In the genomic region with DNA sequence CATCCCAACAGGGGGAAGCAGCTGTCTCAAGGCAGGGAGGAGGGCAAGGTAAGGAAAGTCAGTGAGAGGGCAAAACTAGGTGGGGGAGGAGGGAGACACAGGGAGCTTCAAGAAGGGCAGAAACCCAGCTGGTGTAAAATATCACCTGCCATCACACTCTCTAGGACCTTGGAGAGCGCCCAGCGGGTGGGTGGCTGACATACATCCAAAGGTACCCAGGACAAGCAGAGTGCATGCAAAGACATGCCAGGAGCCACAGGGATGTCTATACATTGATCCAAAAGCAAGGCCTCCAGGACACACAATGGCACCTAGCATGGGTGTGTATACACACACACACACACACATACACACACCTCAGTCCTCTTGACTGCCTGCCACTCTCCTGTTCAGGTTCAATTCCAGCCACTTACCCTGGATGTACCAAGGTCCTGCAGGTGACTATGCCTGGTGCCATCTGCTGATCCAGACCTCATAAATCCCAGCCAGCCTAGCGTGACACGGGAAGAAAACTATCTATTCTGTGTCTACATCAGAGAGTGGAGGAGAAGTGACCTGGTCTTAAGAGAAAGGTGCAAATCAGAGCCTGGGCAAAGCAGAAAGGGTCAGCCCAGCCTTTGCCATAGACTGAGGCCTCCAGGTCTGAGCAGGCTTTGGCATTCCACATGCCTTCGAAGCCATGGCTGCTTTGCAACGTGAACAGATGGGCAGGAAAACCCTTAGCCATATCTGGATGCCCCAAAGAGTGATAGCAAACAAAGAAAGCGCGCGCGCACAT, we compare ENCODE assay signal across 9 mouse cellular contexts. TPM values are rescaled to one million over a fixed set of nuclear protein-coding genes. Genes with fewer than 3 reads are reported as not detected.
A peak's percentile ranks its signal among the peaks of the same experiment; 100 is the strongest.
DNase-seq lines count a peak whose midpoint lies in the region; ATAC-seq and TF ChIP-seq lines count a peak whose summit lies in the region.
"Had no signal": no experiment of that assay in that cellular context is flagged by ENCODE, and none has a peak within 500 bp of the region (broad histone marks: within the 10 kb centered on the region; RNA-seq: fewer than 3 reads in every experiment).

No protein-coding gene starts in this region.

- intact Hi-C loops in heart, adult 2 months (cut with DNase I), result no loop called here

- in situ Hi-C loops in ES-E14 (cut with MboI; ENCODE audit: low sequenced_read_pairs in 2 of 2, unreplicated experiment in 2 of 2), result no loop called here

- peaks cover 4% of the 10 kb centered on the region; the same call in 1 of the 2 replicates for H3K4me1 ChIP-seq in kidney, embryonic 14.5 days (ENCODE audit: control insufficient read depth, insufficient read depth, low read length)
- H3K4me1 ChIP-seq in ES-E14 (ENCODE audit: control insufficient read depth in 2 of 2, insufficient read depth in 2 of 2, low read length in 2 of 2, poor library complexity in 1 of 2), result 0 out of 4 replicates have a peak, but pooled peaks cover 0 to 3% of the 10 kb centered on the region in 2 experiments
- no peaks in the 10 kb centered on the region for H3K4me1 ChIP-seq in heart, adult 2 months (ENCODE audit: control insufficient read depth, insufficient read depth, low read length)

- peaks cover 27% of the 10 kb centered on the region for H3K27me3 ChIP-seq in kidney, embryonic 14.5 days (ENCODE audit: control insufficient read depth, insufficient read depth, low read length)
- peaks cover 8% of the 10 kb centered on the region for H3K27me3 ChIP-seq in heart, adult 2 months (ENCODE audit: control insufficient read depth, insufficient read depth, low read length)

- no peaks in the 10 kb centered on the region for H3K79me2 ChIP-seq in heart, adult 2 months (replicated peaks; ENCODE audit: control insufficient read depth, insufficient read depth, low read length)

- no peak for DNase-seq in kidney, adult 18-20 months
- peak; percentile 52 for DNase-seq in ES-E14 (ENCODE audit: low read depth, low spot score)
- peak; percentile 55 for DNase-seq in brain, adult 2 months (ENCODE audit: low read depth, low spot score)
- DNase-seq in left cerebral cortex, adult 8-10 months (ENCODE audit: low spot score in 2 of 2), result no peak
- DNase-seq in heart, adult 2 months, result no peak

- no peaks in the 10 kb centered on the region for H3K9me3 ChIP-seq in kidney, embryonic 14.5 days (ENCODE audit: control insufficient read depth, low read length)
- no peaks in the 10 kb centered on the region for H3K9me3 ChIP-seq in ES-E14 (ENCODE audit: control insufficient read depth, insufficient read depth, low read depth, low read length)
- H3K9me3 ChIP-seq: limb, embryonic 15.5 days had no signal

- no peaks in the 10 kb centered on the region for H3K36me3 ChIP-seq in kidney, embryonic 14.5 days (ENCODE audit: control insufficient read depth, insufficient read depth, low read length)
- no peaks in the 10 kb centered on the region for H3K36me3 ChIP-seq in ES-E14 (ENCODE audit: control insufficient read depth, insufficient read depth, low read length, poor library complexity, severe bottlenecking)
- no peaks in the 10 kb centered on the region for H3K36me3 ChIP-seq in heart, adult 2 months (ENCODE audit: control insufficient read depth, insufficient read depth, low read length)
- H3K36me3 ChIP-seq: limb, embryonic 15.5 days had no signal

- no peak for TF ChIP-seq POLR2A in heart, adult 2 months (IDR thresholded peaks at IDR 0.05; ENCODE audit: insufficient read depth, low read depth, low read length)

- no peak for TF ChIP-seq EP300 in heart, adult 2 months (IDR thresholded peaks at IDR 0.05; ENCODE audit: insufficient read depth, low read depth, low read length)

- WGBS in kidney, embryonic 14.5 days, result 60% methylated on average over 10 of the region's 10 CpGs
- WGBS in heart, adult 2 months, result 58% methylated on average over 10 of the region's 10 CpGs

- 0 out of 2 replicates have a peak, but pooled peaks have one; percentile 52 for ATAC-seq in kidney, embryonic 14.5 days (ENCODE audit: low FRiP score, low TSS enrichment)
- peak; percentile 68 for ATAC-seq in megakaryocyte progenitor cell, adult 5-6 weeks (replicated peaks; ENCODE audit: poor library complexity)
- no peak for ATAC-seq in erythroblast, adult 5-6 weeks (replicated peaks; ENCODE audit: low FRiP score, poor library complexity, severe bottlenecking)

- H3K9ac ChIP-seq in kidney, embryonic 14.5 days (ENCODE audit: low read depth, low read length), result no peak overlapping the region
- H3K9ac ChIP-seq in ES-E14 (ENCODE audit: insufficient read depth, low read depth, low read length, poor library complexity, severe bottlenecking), result no peak overlapping the region
- H3K9ac ChIP-seq in heart, adult 2 months (ENCODE audit: low read depth, low read length), result no peak overlapping the region
- H3K9ac ChIP-seq: limb, embryonic 15.5 days had no signal

- TF ChIP-seq CTCF in heart, adult 2 months (IDR thresholded peaks at IDR 0.05), result no peak

- no peak overlapping the region for H3K4me2 ChIP-seq in kidney, embryonic 14.5 days (replicated peaks; ENCODE audit: low read depth, low read length)
- H3K4me2 ChIP-seq: limb, embryonic 15.5 days had no signal

- H3K27ac ChIP-seq in kidney, embryonic 14.5 days (ENCODE audit: low read depth, low read length), result no peak overlapping the region
- no peak overlapping the region for H3K27ac ChIP-seq in ES-E14 (ENCODE audit: insufficient read depth, low read depth, low read length, poor library complexity, severe bottlenecking)
- H3K27ac ChIP-seq in heart, adult 2 months, result no peak overlapping the region
- H3K27ac ChIP-seq: limb, embryonic 15.5 days had no signal

- H3K4me3 ChIP-seq in kidney, embryonic 14.5 days (ENCODE audit: low read length), result no peak overlapping the region
- no peak overlapping the region for H3K4me3 ChIP-seq in ES-E14 (ENCODE audit: insufficient read depth in 1 of 2, low read depth in 1 of 2, low read length in 2 of 2, poor library complexity in 1 of 2, severe bottlenecking in 1 of 2)
- no peak overlapping the region for H3K4me3 ChIP-seq in heart, adult 2 months
- H3K4me3 ChIP-seq: limb, embryonic 15.5 days had no signal

TF ChIP-seq in ES-E14, 5 proteins besides CTCF, POLR2A, EP300 and RAD21:
- TF ChIP-seq ZNF384 (IDR thresholded peaks at IDR 0.05; ENCODE audit: low read depth, low read length) (no peak), CHD2 (IDR thresholded peaks at IDR 0.05; ENCODE audit: low read depth, low read length) (no peak), MAFK (IDR thresholded peaks at IDR 0.05; ENCODE audit: insufficient read depth, low read depth, low read length) (no peak), HCFC1 (IDR thresholded peaks at IDR 0.05; ENCODE audit: borderline replicate concordance, insufficient read depth, low read length) (no peak), ZC3H11A (IDR thresholded peaks at IDR 0.05; ENCODE audit: borderline replicate concordance, low read depth, low read length) (no peak)
TF ChIP-seq in ES-E14: peak in this region for 0.

RNA-seq across cellular contexts. Expression of gene Rap1gap2, which starts 25.6 kb away (rescaled TPM):
- polyA plus RNA-seq in kidney, embryonic 14.5 days (2014; fragmentation: Nextera tagmentation; extraction: Ambion mirVana), result 4.1 and 5.0 TPM in 2 replicates
- 2.0 and 2.7 TPM in 2 replicates for total RNA-seq in ES-E14 (2012; rRNA removed)
- 1.1 and 1.4 TPM in 2 replicates for total RNA-seq in megakaryocyte progenitor cell, adult 5-6 weeks (2015)
- 1.3 TPM in 2 replicates for total RNA-seq in megakaryocyte progenitor cell, adult 5-6 weeks (2017)
- total RNA-seq in left cerebral cortex, adult 8-10 months (2022), result 100 to 1,000 TPM; 154 to 168 (median 162) TPM
- total RNA-seq in heart, adult 2 months (2021), result 10 to 100 TPM; 82.7 to 88.9 TPM
- 43.9 and 78.5 TPM in 2 replicates for polyA plus RNA-seq in heart, adult 2 months (2012; rRNA removed)
- total RNA-seq in erythroblast, adult 5-6 weeks (2015; ENCODE audit: low replicate concordance), result 2.1 and 2.7 TPM in 2 replicates
- total RNA-seq in erythroblast, adult 5-6 weeks (2017; ENCODE audit: low replicate concordance), result 3.7 and 5.2 TPM in 2 replicates

RNA-seq across cellular contexts. Expression of gene Ccdc92b, which starts 34.3 kb away (rescaled TPM):
- 0.12 and 0.19 TPM in 2 replicates for polyA plus RNA-seq in kidney, embryonic 14.5 days (2014; fragmentation: Nextera tagmentation; extraction: Ambion mirVana)
- total RNA-seq in ES-E14 (2012; rRNA removed), result 1.8 and 3.3 TPM in 2 replicates
- 0.05 TPM in 1 of 2 replicates, not detected in the other for total RNA-seq in megakaryocyte progenitor cell, adult 5-6 weeks (2015)
- 0.10 TPM in 1 of 2 replicates, not detected in the other for total RNA-seq in megakaryocyte progenitor cell, adult 5-6 weeks (2017)
- total RNA-seq in left cerebral cortex, adult 8-10 months (2022), result 10 to 100 TPM; 30.5 to 36.7 (median 32.7) TPM
- under 1 TPM; 0.23 to 0.32 TPM for total RNA-seq in heart, adult 2 months (2021)
- 0.27 and 0.38 TPM in 2 replicates for polyA plus RNA-seq in heart, adult 2 months (2012; rRNA removed)
- total RNA-seq in erythroblast, adult 5-6 weeks (2015; ENCODE audit: low replicate concordance), result 91.3 and 114 TPM in 2 replicates
- 89.9 and 92.6 TPM in 2 replicates for total RNA-seq in erythroblast, adult 5-6 weeks (2017; ENCODE audit: low replicate concordance)

Comparison
In these comparisons a context has a peak if more than half of its experiments do, and no peak if none do; other contexts are left out.
1. DNase-seq: peak in ES-E14 (single experiment) and brain, adult 2 months (single experiment); none in kidney, adult 18-20 months (single experiment), left cerebral cortex, adult 8-10 months (0 of 2) and heart, adult 2 months (0 of 2).
2. RNA of gene Rap1gap2, which starts 25.6 kb away (total RNA-seq): 154 to 168 TPM in left cerebral cortex, adult 8-10 months and 82.7 to 88.9 TPM in heart, adult 2 months; 2.1 to 5.2 TPM in erythroblast, adult 5-6 weeks, 2.0 to 2.7 TPM in ES-E14 and 1.1 to 1.4 TPM in megakaryocyte progenitor cell, adult 5-6 weeks; every median in the first group is over 10 times any median in the second.